Mouse (Mus musculus) erythroblast, embryonic 14.5 days (primary cell): ENCODE data around the gene Rnf13.

ENCODE experiments used
- GATA1 ChIP-seq: IDR thresholded peaks from 2 replicates; pipeline ENCODE4 v1.6.1; 2012; ENCODE audit warnings: low read length, inconsistent platforms, mixed read lengths
- TAL1 ChIP-seq: IDR thresholded peaks from 3 replicates; pipeline ENCODE4 v1.6.1; 2012; ENCODE audit warnings: low read length, inconsistent platforms, mixed read lengths

DNA sequence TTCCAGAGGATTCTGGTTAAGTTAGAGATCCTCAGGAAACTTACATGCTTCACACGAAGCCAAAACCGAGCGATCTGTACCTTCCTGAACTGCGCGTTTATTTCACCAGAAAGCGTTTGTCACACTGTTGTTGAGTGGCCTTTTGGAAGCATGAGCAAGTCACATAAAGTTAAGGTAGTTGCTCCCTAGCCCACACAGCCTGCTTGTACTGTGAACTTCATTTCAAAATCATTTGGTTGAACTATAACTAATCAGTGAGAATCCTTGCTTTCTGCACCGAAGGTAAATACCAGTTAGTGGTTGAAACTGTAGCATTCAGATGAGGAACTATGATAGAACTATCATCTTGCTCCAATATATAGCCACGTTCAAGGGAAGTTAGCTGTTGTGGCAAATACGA, 39.1 kb upstream of the Rnf13 start:
- TF ChIP-seq TAL1 (no peak), GATA1 (no peak)
